Mouse (Mus musculus): ENCODE results near the gene Top1. TPM values are rescaled to one million over a fixed set of nuclear protein-coding genes. Genes with fewer than 3 reads are reported as not detected.
A peak's percentile ranks its signal among the peaks of the same experiment; 100 is the strongest.

Gene Top1
- polyA plus RNA-seq, 1 experiment from 2014 or later, result 67.6 TPM

GRCm38 (mm10) chr2:160639911-160640717, 5.6 kb upstream of the Top1 start:
- H3K4me3 ChIP-seq, result no peak overlapping the region
- 86% methylated on average over 13 of the region's 13 CpGs for WGBS
- no peaks in the 10 kb centered on the region for H3K9me3 ChIP-seq
- H3K4me2 ChIP-seq, result no peak overlapping the region
- no peak overlapping the region for H3K27ac ChIP-seq
- no peaks in the 10 kb centered on the region for H3K36me3 ChIP-seq
- H3K9ac ChIP-seq, result no peak overlapping the region
- no peaks in the 10 kb centered on the region for H3K4me1 ChIP-seq
- H3K27me3 ChIP-seq, result no peaks in the 10 kb centered on the region
- ATAC-seq (ENCODE audit: insufficient number of reproducible peaks, low FRiP score, low TSS enrichment, low read depth), result no peak

GRCm38 (mm10) chr2:160641176-160641575, 4.5 kb upstream of the Top1 start:
- H3K36me3 ChIP-seq, result no peaks in the 10 kb centered on the region
- ATAC-seq (ENCODE audit: insufficient number of reproducible peaks, low FRiP score, low TSS enrichment, low read depth), result no peak
- H3K4me3 ChIP-seq, result no peak overlapping the region
- H3K4me1 ChIP-seq, result no peaks in the 10 kb centered on the region
- no peak overlapping the region for H3K4me2 ChIP-seq
- no peaks in the 10 kb centered on the region for H3K27me3 ChIP-seq
- H3K9me3 ChIP-seq, result no peaks in the 10 kb centered on the region
- WGBS, result 62% methylated on average over 2 of the region's 2 CpGs
- H3K9ac ChIP-seq, result no peak overlapping the region
- no peak overlapping the region for H3K27ac ChIP-seq

GRCm38 (mm10) chr2:160646144-160646844, 606 bp downstream of the Top1 start:
- H3K4me3 ChIP-seq, result peak overlapping the region; percentile 99
- peak overlapping the region; percentile 100 for H3K9ac ChIP-seq
- no peaks in the 10 kb centered on the region for H3K36me3 ChIP-seq
- under 1% methylated on average over 75 of the region's 76 CpGs for WGBS
- H3K4me1 ChIP-seq, result peaks cover 11% of the 10 kb centered on the region
- H3K4me2 ChIP-seq, result peak overlapping the region; percentile 61
- H3K9me3 ChIP-seq, result no peaks in the 10 kb centered on the region
- ATAC-seq (ENCODE audit: insufficient number of reproducible peaks, low FRiP score, low TSS enrichment, low read depth), result peak; percentile 46
- H3K27me3 ChIP-seq, result no peaks in the 10 kb centered on the region
- H3K27ac ChIP-seq, result peak overlapping the region; percentile 97

DNA sequence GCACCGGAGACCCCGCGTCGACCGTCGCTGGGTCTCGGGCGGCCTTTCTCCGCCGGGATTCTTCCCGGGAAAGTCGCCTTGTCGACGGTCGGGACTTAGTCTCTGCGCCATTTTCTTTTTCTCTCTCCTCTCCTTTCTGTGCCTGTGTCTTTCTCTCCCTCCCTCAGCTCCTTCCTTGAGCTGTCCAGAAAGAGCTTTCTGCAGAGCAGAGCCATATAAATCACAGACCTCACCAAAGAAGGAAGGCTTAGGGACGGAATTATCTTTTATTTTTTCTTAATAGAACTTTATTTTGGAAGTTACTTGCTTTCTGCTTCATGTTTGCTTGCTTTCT, 1.1 kb downstream of the Top1 start:
- Histone ChIP-seq H3K4me3 (peak overlapping the region; percentile 99), H3K4me1 (peaks cover 11% of the 10 kb centered on the region), H3K27ac (peak overlapping the region; percentile 97), H3K36me3 (no peaks in the 10 kb centered on the region), H3K9me3 (no peaks in the 10 kb centered on the region), H3K9ac (peak overlapping the region; percentile 100), H3K27me3 (no peaks in the 10 kb centered on the region), H3K4me2 (peak overlapping the region; percentile 61)
- WGBS, result 0% methylated on average over 17 of the region's 17 CpGs
- no peak for ATAC-seq (ENCODE audit: insufficient number of reproducible peaks, low FRiP score, low TSS enrichment, low read depth)

GRCm38 (mm10) chr2:160648097-160648496, 2.4 kb downstream of the Top1 start:
- H3K4me2 ChIP-seq, result peak overlapping the region; percentile 61
- no peak overlapping the region for H3K9ac ChIP-seq
- ATAC-seq (ENCODE audit: insufficient number of reproducible peaks, low FRiP score, low TSS enrichment, low read depth), result no peak
- H3K4me1 ChIP-seq, result peaks cover 15% of the 10 kb centered on the region
- 0 out of 2 replicates have a peak, but pooled peaks cover 3% of the 10 kb centered on the region for H3K36me3 ChIP-seq
- H3K27ac ChIP-seq, result no peak overlapping the region
- H3K4me3 ChIP-seq, result peak overlapping the region; percentile 99
- no peaks in the 10 kb centered on the region for H3K27me3 ChIP-seq
- WGBS, result 51% methylated on average over 2 of the region's 2 CpGs
- no peaks in the 10 kb centered on the region for H3K9me3 ChIP-seq

GRCm38 (mm10) chr2:160649072-160649471, 3.4 kb downstream of the Top1 start:
- Histone ChIP-seq H3K9me3 (no peaks in the 10 kb centered on the region), H3K4me1 (peaks cover 15% of the 10 kb centered on the region), H3K4me2 (no peak overlapping the region), H3K4me3 (no peak overlapping the region), H3K27ac (no peak overlapping the region), H3K36me3 (peaks cover 4% of the 10 kb centered on the region; the same call in 1 of the 2 replicates), H3K27me3 (no peaks in the 10 kb centered on the region), H3K9ac (no peak overlapping the region)
- 81% methylated on average over 2 of the region's 2 CpGs for WGBS
- ATAC-seq (ENCODE audit: insufficient number of reproducible peaks, low FRiP score, low TSS enrichment, low read depth), result no peak

GRCm38 (mm10) chr2:160651165-160651564, 5.5 kb downstream of the Top1 start:
- Histone ChIP-seq H3K27me3 (no peaks in the 10 kb centered on the region), H3K9me3 (no peaks in the 10 kb centered on the region), H3K36me3 (peaks cover 17% of the 10 kb centered on the region), H3K4me3 (no peak overlapping the region), H3K4me1 (peaks cover 15% of the 10 kb centered on the region), H3K27ac (no peak overlapping the region), H3K9ac (no peak overlapping the region), H3K4me2 (no peak overlapping the region)
- 56% methylated on average over 2 of the region's 2 CpGs for WGBS
- no peak for ATAC-seq (ENCODE audit: insufficient number of reproducible peaks, low FRiP score, low TSS enrichment, low read depth)

DNA sequence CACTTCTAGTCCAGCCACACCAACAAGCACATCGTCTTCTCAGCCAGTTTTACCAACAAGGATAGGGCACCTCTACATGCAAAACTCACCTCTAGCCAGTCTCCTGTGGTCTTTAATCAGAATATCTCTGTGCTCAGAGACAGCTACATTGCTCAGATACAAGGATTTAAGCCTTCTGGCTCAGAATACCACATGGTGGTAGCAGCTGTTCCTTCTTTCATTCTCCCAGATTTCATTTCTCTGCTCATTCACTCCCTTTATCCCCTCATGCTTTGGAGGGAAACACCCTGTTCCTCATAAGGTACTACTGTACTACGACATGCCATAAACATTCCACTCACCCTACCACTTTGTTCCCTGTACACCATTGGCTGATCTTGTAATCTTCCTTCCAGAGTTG, 7.5 kb downstream of the Top1 start:
- peaks cover 21% of the 10 kb centered on the region for H3K36me3 ChIP-seq
- 85% methylated on average over 2 of the region's 2 CpGs for WGBS
- ATAC-seq (ENCODE audit: insufficient number of reproducible peaks, low FRiP score, low TSS enrichment, low read depth), result no peak

DNA sequence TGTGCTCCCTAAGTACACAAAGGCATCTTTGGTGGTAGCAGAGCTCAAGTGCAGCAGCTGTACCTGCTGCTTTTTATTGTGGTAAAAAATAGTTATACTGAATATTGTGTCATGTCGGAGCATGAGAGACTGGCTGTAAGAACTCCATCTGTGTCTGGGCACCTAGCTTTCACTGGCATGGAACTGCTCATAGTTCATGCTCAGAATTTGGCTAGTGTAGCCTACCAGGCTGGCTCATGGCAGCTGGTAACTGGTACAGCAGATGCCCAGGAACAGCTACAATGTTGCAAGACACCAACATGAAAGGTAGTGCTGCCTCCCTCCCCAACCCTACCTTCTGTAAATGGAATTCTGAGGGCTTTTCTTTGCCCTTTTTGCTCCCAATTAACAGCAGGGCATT, 9.9 kb downstream of the Top1 start:
- no peaks in the 10 kb centered on the region for H3K9me3 ChIP-seq
- no peak overlapping the region for H3K4me2 ChIP-seq
- H3K27me3 ChIP-seq, result no peaks in the 10 kb centered on the region
- no peak overlapping the region for H3K27ac ChIP-seq
- H3K36me3 ChIP-seq, result peaks cover 24% of the 10 kb centered on the region
- no peak for ATAC-seq (ENCODE audit: insufficient number of reproducible peaks, low FRiP score, low TSS enrichment, low read depth)
- WGBS, result 88% methylated on average over 1 of the region's 1 CpGs
- H3K4me3 ChIP-seq, result no peak overlapping the region
- no peak overlapping the region for H3K9ac ChIP-seq
- peaks cover 4% of the 10 kb centered on the region; the same call in 1 of the 2 replicates for H3K4me1 ChIP-seq

More for the DNA sequence above, 7.5 kb downstream of the Top1 start:
- Histone ChIP-seq H3K4me2 (no peak overlapping the region), H3K4me3 (no peak overlapping the region), H3K9ac (no peak overlapping the region), H3K27me3 (no peaks in the 10 kb centered on the region), H3K4me1 (peaks cover 8% of the 10 kb centered on the region), H3K9me3 (no peaks in the 10 kb centered on the region), H3K27ac (no peak overlapping the region)

DNA sequence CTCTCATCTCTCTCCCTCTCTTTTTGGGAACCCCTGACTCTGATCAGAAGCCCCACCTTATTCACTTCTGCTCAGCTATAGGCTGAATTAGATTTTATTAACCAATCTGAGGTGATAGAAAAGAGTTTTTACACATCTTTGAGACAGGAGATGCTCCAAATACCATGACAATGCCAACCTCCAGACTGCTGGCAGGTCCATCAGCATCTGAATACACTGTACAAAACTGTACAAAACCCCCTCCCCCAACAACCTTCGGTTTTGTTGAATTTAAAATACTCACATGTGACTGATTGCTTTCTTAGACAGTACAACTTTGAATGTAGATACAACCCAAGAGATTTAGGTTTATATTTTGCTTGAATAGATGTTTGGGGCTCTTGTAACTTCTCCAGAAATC, 10.5 kb downstream of the Top1 start:
- no peak for ATAC-seq (ENCODE audit: insufficient number of reproducible peaks, low FRiP score, low TSS enrichment, low read depth)
- Histone ChIP-seq H3K9ac (no peak overlapping the region), H3K27me3 (no peaks in the 10 kb centered on the region), H3K36me3 (peaks cover 24% of the 10 kb centered on the region), H3K4me2 (no peak overlapping the region), H3K4me1 (peaks cover 4% of the 10 kb centered on the region; the same call in 1 of the 2 replicates), H3K4me3 (no peak overlapping the region), H3K9me3 (no peaks in the 10 kb centered on the region), H3K27ac (no peak overlapping the region)
- WGBS, result 90% methylated on average over 1 of the region's 1 CpGs

DNA sequence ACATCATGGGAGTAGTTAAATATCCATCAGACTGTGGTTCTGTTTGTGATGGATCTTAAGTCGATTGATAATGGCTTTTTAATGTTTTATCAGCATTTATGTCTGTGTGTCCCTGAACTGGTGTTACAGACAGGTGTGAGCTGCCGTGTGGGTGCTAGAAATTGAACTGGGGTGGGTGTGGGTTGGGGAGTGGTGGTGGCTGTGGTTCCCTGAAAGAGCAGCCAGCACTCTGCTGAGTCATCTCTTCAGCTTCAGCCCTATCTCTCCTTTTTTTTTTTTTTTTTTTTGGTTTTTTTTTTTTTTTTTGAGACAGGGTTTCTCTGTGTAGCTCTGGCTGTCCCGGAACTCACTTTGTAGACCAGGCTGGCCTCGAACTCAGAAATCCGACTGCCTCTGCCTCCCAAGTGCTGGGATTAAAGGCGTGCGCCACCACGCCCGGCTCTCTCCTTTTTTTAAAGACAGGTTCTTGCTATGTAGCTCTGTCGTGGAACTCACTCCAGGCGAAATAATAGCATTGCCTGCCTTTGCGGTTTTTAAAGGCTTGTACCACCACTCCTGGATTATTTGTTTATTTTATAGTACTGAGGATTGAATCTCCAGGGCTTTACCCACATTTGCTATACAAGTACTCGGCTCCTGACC, 12.2 kb downstream of the Top1 start:
- ATAC-seq (ENCODE audit: insufficient number of reproducible peaks, low FRiP score, low TSS enrichment, low read depth), result no peak
- Histone ChIP-seq H3K4me2 (no peak overlapping the region), H3K9me3 (no peaks in the 10 kb centered on the region), H3K36me3 (peaks cover 24% of the 10 kb centered on the region), H3K9ac (no peak overlapping the region), H3K27me3 (no peaks in the 10 kb centered on the region), H3K4me1 (no peaks in the 10 kb centered on the region), H3K4me3 (no peak overlapping the region), H3K27ac (no peak overlapping the region)
- WGBS, result 94% methylated on average over 13 of the region's 13 CpGs

GRCm38 (mm10) chr2:160658811-160659210, 13.1 kb downstream of the Top1 start:
- Histone ChIP-seq H3K4me2 (no peak overlapping the region), H3K4me3 (no peak overlapping the region), H3K9ac (no peak overlapping the region), H3K9me3 (no peaks in the 10 kb centered on the region), H3K36me3 (peaks cover 24% of the 10 kb centered on the region), H3K27ac (no peak overlapping the region), H3K4me1 (no peaks in the 10 kb centered on the region), H3K27me3 (no peaks in the 10 kb centered on the region)
- ATAC-seq (ENCODE audit: insufficient number of reproducible peaks, low FRiP score, low TSS enrichment, low read depth), result no peak

Measured in limb, embryonic 15.5 days (tissue).